Mouse (Mus musculus): ENCODE measurements around the gene Aatf. TPM values are rescaled to one million over a fixed set of nuclear protein-coding genes. Genes with fewer than 3 reads are reported as not detected.
A peak's percentile ranks its signal among the peaks of the same experiment; 100 is the strongest.

The Aatf gene
- polyA plus RNA-seq (2014; fragmentation: Nextera tagmentation; extraction: Ambion mirVana) = 61.2 and 65.2 TPM in 2 replicates

DNA sequence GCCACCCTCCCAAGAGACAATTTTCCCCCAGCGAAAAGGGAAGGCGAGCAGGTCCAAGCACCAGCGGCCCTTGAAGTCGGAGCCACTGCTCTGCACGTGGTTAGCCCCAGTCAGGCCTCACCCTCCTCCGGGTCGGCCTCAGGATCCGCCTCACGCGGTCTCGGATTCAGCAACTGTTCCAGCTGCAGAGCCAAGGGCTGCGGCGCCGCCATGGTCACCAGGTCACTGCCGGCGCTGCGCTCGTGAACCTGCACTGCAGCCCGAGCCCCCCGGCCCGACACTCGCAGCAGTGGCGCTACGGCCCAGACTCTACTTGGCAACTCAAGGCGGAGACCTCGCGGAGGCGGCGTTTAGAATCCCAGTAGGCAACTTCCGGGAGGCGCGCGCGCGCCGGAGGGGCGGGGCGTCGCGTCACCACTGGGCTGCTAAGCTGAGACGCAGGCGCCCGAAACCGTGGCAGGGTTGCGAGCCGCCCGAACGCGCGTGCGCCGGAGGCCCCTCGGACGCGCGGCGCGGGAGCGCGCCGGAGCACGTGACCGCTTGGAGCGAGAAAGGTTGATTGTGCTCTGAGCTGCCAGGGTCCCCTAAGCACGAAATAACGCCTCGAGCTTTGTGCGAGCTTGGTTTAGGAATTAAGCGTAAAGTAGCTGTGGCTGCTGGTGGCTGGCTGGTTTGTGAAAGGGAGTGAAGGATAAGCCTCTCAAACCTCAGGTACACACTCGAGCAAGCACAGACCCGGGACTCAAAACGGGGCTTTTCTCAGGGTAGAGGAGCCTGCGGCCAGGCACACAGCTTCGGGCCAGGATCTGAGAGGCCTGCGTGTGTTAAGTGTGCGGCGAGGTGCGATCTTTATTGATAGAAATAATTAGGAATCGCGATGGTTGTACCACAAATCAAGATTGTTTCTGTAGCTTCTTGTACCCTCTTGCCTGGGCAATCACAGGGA lies at the start of gene Aatf:
Gene Aatf, minus strand, starts transcription at position 352 of the 946 bp plus-strand sequence.
- Histone ChIP-seq H3K36me3 (ENCODE audit: control insufficient read depth, insufficient read depth, low read length) (peaks cover 24% of the 10 kb centered on the region), H3K9me3 (ENCODE audit: control insufficient read depth, low read length) (no peaks in the 10 kb centered on the region), H3K4me2 (ENCODE audit: low read length) (peak within 1 kb of the TSS; percentile 82), H3K4me1 (replicated peaks; ENCODE audit: control insufficient read depth, insufficient read depth, low read length) (peaks cover 13% of the 10 kb centered on the region), H3K27ac (ENCODE audit: low read depth) (peak within 1 kb of the TSS; percentile 67; the same call in 1 of the 2 replicates), H3K27me3 (replicated peaks; ENCODE audit: control insufficient read depth, insufficient read depth, low read length) (peaks cover 43% of the 10 kb centered on the region), H3K9ac (ENCODE audit: low read length) (peak within 1 kb of the TSS; percentile 79), H3K4me3 (ENCODE audit: low read depth, low read length) (peak within 1 kb of the TSS; percentile 87)
- peak; percentile 98 for DNase-seq (ENCODE audit: low spot score)
- ATAC-seq (replicated peaks; ENCODE audit: low FRiP score, low TSS enrichment, low read depth) = peak; percentile 99
- under 1% methylated on average over 80 of the region's 80 CpGs for WGBS

DNA sequence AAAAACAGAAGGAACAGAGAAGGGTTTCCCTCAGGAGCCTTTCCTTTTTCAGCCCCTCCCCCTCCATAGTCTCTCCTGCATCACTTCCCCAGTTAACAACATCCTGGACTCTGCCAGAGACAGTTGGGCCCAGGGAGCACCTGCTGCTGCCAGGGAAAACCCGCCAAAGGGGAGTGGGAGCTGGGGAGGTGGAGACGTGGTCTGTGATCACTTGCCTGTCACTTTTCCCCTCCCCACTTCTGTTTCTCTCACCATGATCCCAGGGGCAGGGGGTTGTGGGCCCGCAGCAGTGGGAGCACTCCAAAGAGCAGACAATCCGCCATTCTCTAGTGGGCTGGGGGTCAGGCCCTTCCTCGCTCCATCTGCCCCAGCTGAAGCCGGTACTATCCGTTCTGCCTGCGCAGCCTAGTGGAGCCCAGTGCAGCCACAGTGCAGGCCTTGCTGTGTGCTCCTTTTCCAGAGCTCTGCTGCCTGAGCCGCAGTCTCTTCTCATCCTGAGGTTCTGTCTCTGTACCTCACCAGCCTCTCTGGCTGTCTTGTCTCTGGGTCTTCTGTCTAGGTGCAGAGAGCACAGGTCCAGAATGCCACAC lies 49.5 kb upstream of the Aatf start:
- Histone ChIP-seq H3K36me3 (ENCODE audit: control insufficient read depth, insufficient read depth, low read length) (no peaks in the 10 kb centered on the region), H3K4me2 (ENCODE audit: low read length) (no peak overlapping the region), H3K9me3 (ENCODE audit: control insufficient read depth, low read length) (no peaks in the 10 kb centered on the region), H3K27me3 (replicated peaks; ENCODE audit: control insufficient read depth, insufficient read depth, low read length) (no peaks in the 10 kb centered on the region), H3K4me3 (ENCODE audit: low read depth, low read length) (no peak overlapping the region), H3K4me1 (replicated peaks; ENCODE audit: control insufficient read depth, insufficient read depth, low read length) (no peaks in the 10 kb centered on the region), H3K27ac (ENCODE audit: low read depth) (no peak overlapping the region), H3K9ac (ENCODE audit: low read length) (no peak overlapping the region)
- DNase-seq (ENCODE audit: low spot score) (no peak), ATAC-seq (replicated peaks; ENCODE audit: low FRiP score, low TSS enrichment, low read depth) (no peak)
- WGBS = 25% methylated on average over 9 of the region's 9 CpGs

DNA sequence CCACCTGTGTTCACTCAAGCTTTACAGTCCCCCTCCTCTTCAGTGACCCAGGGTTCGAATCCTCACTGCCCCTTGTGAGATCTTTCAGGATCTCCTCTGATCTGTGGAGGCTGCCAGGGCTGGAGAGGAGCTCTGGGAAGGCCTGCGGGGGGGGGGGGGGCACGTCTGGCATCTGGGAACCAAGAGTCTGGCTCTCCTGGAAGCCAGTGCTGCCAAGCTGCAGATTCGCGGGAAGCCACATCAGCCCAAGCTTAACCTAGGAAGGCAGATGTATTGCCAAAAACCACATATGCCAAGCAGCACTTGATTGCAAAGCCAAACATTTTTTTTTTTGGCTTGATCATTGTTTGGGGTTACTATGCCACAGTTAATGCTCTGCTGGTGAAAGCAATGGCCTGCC lies 48.2 kb upstream of the Aatf start:
- H3K27me3 ChIP-seq (replicated peaks; ENCODE audit: control insufficient read depth, insufficient read depth, low read length) = no peaks in the 10 kb centered on the region
- H3K9ac ChIP-seq (ENCODE audit: low read length) = no peak overlapping the region
- no peaks in the 10 kb centered on the region for H3K9me3 ChIP-seq (ENCODE audit: control insufficient read depth, low read length)
- DNase-seq (ENCODE audit: low spot score) (no peak), ATAC-seq (replicated peaks; ENCODE audit: low FRiP score, low TSS enrichment, low read depth) (no peak)
- H3K36me3 ChIP-seq (ENCODE audit: control insufficient read depth, insufficient read depth, low read length) = no peaks in the 10 kb centered on the region
- H3K4me1 ChIP-seq (replicated peaks; ENCODE audit: control insufficient read depth, insufficient read depth, low read length) = no peaks in the 10 kb centered on the region
- H3K4me2 ChIP-seq (ENCODE audit: low read length) = no peak overlapping the region
- no peak overlapping the region for H3K27ac ChIP-seq (ENCODE audit: low read depth)
- 72% methylated on average over 5 of the region's 5 CpGs for WGBS
- no peak overlapping the region for H3K4me3 ChIP-seq (ENCODE audit: low read depth, low read length)

DNA sequence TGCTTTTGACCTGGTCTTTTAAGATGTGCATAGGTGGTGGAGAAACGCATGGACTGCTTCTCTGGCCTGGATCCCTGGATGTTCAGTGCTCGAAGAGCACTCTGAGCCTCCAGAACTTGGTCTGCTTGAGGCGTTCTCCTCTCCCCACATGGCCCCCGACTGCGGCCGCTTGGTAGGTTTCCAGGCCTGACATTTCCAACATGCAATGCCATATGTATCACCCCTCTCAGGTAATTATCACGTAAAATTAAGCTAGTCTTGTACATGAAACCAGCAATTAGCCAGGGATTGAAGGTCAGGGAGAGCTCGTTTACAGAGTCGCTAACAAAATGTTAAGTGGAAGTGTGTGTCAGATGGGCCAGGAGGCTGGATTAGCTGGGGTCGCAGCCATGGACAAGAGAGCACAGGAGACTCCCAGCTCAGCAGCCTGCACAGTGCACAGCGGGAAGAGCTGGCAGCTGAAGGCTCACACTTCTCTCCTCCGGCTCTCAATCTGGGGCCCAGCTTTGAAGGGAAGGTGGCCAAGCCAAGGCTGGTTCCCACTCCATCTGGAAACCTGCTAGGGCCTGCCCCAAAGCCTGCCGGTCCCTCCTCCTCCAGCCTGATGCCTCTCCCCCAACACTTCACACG lies 40.6 kb upstream of the Aatf start:
- Histone ChIP-seq H3K27ac (ENCODE audit: low read depth) (no peak overlapping the region), H3K4me1 (replicated peaks; ENCODE audit: control insufficient read depth, insufficient read depth, low read length) (no peaks in the 10 kb centered on the region), H3K36me3 (ENCODE audit: control insufficient read depth, insufficient read depth, low read length) (no peaks in the 10 kb centered on the region), H3K27me3 (replicated peaks; ENCODE audit: control insufficient read depth, insufficient read depth, low read length) (no peaks in the 10 kb centered on the region), H3K9me3 (ENCODE audit: control insufficient read depth, low read length) (no peaks in the 10 kb centered on the region), H3K4me2 (ENCODE audit: low read length) (no peak overlapping the region), H3K4me3 (ENCODE audit: low read depth, low read length) (no peak overlapping the region), H3K9ac (ENCODE audit: low read length) (no peak overlapping the region)
- DNase-seq (ENCODE audit: low spot score) (no peak), ATAC-seq (replicated peaks; ENCODE audit: low FRiP score, low TSS enrichment, low read depth) (no peak)
- WGBS = 83% methylated on average over 14 of the region's 14 CpGs

DNA sequence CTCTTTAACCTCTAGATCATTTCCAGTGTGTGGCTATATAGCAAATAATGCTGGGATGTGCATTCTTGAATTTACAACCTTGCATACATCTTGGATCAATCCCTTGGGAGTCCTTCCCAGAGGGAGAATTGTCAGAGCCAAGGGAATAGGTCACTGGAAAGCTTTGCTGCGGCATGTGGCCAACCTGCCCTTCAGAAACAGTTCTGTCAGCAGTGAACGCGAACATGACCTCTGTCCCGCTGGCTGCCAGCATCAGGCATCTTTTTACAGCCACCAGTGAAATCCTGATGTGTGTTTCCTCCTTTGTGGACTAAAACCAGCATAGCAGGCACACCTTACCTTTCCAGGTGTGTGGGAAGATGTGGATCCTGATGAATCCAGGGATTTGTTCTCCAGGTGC lies 38.0 kb upstream of the Aatf start:
- H3K9me3 ChIP-seq (ENCODE audit: control insufficient read depth, low read length) = no peaks in the 10 kb centered on the region
- 59% methylated on average over 4 of the region's 4 CpGs for whole genome bisulfite sequencing
- H3K4me1 ChIP-seq (replicated peaks; ENCODE audit: control insufficient read depth, insufficient read depth, low read length) = no peaks in the 10 kb centered on the region
- DNase-seq (ENCODE audit: low spot score) = no peak
- H3K4me3 ChIP-seq (ENCODE audit: low read depth, low read length) = no peak overlapping the region
- no peak for ATAC-seq (replicated peaks; ENCODE audit: low FRiP score, low TSS enrichment, low read depth)
- no peaks in the 10 kb centered on the region for H3K27me3 ChIP-seq (replicated peaks; ENCODE audit: control insufficient read depth, insufficient read depth, low read length)
- no peak overlapping the region for H3K9ac ChIP-seq (ENCODE audit: low read length)
- H3K36me3 ChIP-seq (ENCODE audit: control insufficient read depth, insufficient read depth, low read length) = no peaks in the 10 kb centered on the region
- H3K27ac ChIP-seq (ENCODE audit: low read depth) = no peak overlapping the region
- H3K4me2 ChIP-seq (ENCODE audit: low read length) = no peak overlapping the region

DNA sequence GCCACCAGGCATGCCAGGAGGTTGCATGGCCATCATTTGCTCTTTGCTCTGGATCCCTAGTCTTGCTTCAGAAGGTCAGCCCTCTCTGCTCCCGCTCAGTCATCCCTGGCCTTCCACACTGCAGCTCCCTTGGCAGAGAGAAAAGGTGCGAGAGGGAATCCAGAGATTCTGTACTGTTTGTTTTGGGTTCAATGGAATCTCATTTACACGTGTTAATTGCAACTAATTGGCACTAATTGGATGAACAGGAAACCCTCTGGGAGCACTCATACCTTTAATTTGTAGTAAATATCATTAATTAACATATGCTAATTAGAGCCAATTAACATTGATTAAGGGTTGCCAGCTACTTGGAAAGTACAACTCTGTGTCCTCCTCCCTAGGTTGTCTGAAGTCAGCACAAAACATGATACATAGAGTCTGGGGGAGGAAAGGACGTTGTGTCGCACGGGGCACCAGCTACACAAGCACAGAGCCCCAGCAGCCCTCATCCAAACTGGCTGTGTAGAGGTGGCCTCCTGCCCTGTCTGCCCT lies 36.0 kb upstream of the Aatf start:
- ATAC-seq (replicated peaks; ENCODE audit: low FRiP score, low TSS enrichment, low read depth) (no peak), DNase-seq (ENCODE audit: low spot score) (no peak)
- Histone ChIP-seq H3K27me3 (replicated peaks; ENCODE audit: control insufficient read depth, insufficient read depth, low read length) (no peaks in the 10 kb centered on the region), H3K36me3 (ENCODE audit: control insufficient read depth, insufficient read depth, low read length) (no peaks in the 10 kb centered on the region), H3K4me2 (ENCODE audit: low read length) (no peak overlapping the region), H3K4me1 (replicated peaks; ENCODE audit: control insufficient read depth, insufficient read depth, low read length) (no peaks in the 10 kb centered on the region), H3K27ac (ENCODE audit: low read depth) (no peak overlapping the region), H3K9ac (ENCODE audit: low read length) (no peak overlapping the region), H3K4me3 (ENCODE audit: low read depth, low read length) (no peak overlapping the region), H3K9me3 (ENCODE audit: control insufficient read depth, low read length) (no peaks in the 10 kb centered on the region)
- 60% methylated on average over 6 of the region's 6 CpGs for WGBS

DNA sequence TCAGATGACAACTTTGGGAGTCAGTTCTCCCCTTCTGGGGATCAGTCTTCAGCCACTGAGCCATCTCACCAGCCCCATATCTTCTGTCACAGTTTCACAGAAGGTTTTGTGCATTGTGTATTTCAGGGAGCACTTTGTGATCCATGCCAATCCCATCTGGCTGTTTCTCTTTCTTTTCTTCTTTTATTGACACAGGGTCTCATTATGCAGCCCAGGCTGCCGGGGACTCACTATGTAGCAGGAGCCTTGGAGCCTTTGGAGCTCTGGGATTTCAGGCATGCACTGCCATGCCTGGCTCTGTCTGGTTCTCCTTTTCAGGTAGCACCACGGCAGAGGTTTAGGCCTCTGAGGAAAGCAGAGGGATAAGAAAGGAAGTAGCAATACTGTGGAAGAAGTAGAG lies 35.0 kb upstream of the Aatf start:
- H3K9ac ChIP-seq (ENCODE audit: low read length) = no peak overlapping the region
- H3K9me3 ChIP-seq (ENCODE audit: control insufficient read depth, low read length) = no peaks in the 10 kb centered on the region
- no peaks in the 10 kb centered on the region for H3K27me3 ChIP-seq (replicated peaks; ENCODE audit: control insufficient read depth, insufficient read depth, low read length)
- no peak overlapping the region for H3K4me3 ChIP-seq (ENCODE audit: low read depth, low read length)
- no peak overlapping the region for H3K27ac ChIP-seq (ENCODE audit: low read depth)
- H3K4me2 ChIP-seq (ENCODE audit: low read length) = no peak overlapping the region
- no peaks in the 10 kb centered on the region for H3K36me3 ChIP-seq (ENCODE audit: control insufficient read depth, insufficient read depth, low read length)
- ATAC-seq (replicated peaks; ENCODE audit: low FRiP score, low TSS enrichment, low read depth) = no peak
- DNase-seq (ENCODE audit: low spot score) = no peak
- 60% methylated on average over 2 of the region's 2 CpGs for WGBS
- no peaks in the 10 kb centered on the region for H3K4me1 ChIP-seq (replicated peaks; ENCODE audit: control insufficient read depth, insufficient read depth, low read length)

DNA sequence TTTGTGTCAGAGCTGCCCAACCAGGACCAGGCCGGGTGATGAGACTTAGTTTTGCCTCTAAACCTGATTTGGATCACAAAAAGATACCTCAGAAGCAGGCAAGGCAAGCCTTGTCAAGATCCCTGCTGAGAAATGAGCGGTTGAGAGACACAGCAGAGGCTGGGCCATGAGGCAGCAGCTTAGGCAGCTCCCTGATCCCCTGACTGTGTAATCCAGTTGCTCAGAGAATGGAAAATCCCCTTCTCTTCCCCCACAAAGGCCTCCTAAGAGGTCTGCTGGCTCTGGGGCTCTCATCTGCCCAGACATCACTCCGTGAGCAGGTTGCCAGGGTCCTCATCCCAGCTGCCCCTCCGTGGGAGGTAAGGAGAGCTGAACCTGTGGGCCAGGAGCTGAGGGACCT lies 26.7 kb upstream of the Aatf start:
- H3K4me1 ChIP-seq (replicated peaks; ENCODE audit: control insufficient read depth, insufficient read depth, low read length) = no peaks in the 10 kb centered on the region
- WGBS = 25% methylated on average over 4 of the region's 4 CpGs
- no peaks in the 10 kb centered on the region for H3K36me3 ChIP-seq (ENCODE audit: control insufficient read depth, insufficient read depth, low read length)
- no peaks in the 10 kb centered on the region for H3K27me3 ChIP-seq (replicated peaks; ENCODE audit: control insufficient read depth, insufficient read depth, low read length)
- no peak overlapping the region for H3K4me2 ChIP-seq (ENCODE audit: low read length)
- no peak overlapping the region for H3K9ac ChIP-seq (ENCODE audit: low read length)
- H3K4me3 ChIP-seq (ENCODE audit: low read depth, low read length) = no peak overlapping the region
- no peak for ATAC-seq (replicated peaks; ENCODE audit: low FRiP score, low TSS enrichment, low read depth)
- H3K9me3 ChIP-seq (ENCODE audit: control insufficient read depth, low read length) = no peaks in the 10 kb centered on the region
- DNase-seq (ENCODE audit: low spot score) = no peak
- H3K27ac ChIP-seq (ENCODE audit: low read depth) = no peak overlapping the region

All from intestine, embryonic 14.5 days (tissue).